Mouse (Mus musculus) T-cell, adult 2 months (primary cell): ENCODE measurements around the gene Fpr1.
"Not testable (repeated sequence)": the region's sequence is repeated elsewhere in the genome, so short reads cannot be mapped to it uniquely, and the experiment has no call there.

Source experiments
- DNase-seq: peaks from one replicate; pipeline ENCODE4 v3.0.0; 2022; ENCODE audit warnings: low spot score

The Fpr1 gene

DNA sequence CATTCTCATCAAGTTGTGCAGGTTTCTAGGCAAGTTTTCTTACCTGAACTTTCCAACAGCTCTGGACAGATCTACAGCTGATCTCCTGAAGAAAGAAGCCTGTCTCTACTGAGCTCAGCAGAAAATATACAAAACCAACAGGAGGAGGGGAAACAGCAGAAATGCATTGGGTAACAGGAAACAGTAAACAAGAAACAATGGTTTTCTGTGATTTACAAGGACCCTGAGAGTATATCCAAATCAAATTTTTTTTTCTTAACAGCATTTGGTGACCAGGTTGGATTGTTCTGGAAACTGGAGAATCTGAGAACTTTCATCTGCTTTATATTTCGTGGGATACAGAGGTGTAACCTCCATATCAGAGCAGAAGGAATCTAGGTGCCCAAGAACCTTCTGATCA, at the start of gene Fpr1:
TSS of gene Fpr1 (minus strand) at position 101 of the 400 bp plus-strand sequence.
- DNase-seq: no peak

DNA sequence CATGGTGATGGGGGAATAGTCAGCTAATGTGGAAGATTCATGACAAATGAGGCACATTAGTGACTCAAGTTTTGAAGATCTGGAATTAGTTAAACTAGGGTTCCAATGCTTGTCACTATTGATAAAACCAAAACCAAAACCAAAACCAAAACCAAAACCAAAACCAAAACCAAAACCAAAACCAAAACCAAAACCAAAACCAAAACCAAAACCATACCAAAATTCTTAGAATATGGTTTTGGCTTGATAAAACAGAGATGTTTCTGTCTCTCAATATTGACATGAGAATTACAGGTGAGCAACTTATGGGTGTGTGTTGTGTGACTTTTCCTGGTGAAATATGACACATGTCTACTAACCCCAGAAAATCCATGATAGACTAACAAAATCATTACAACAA, 34.0 kb upstream of the Fpr1 start:
- DNase-seq: no peak

DNA sequence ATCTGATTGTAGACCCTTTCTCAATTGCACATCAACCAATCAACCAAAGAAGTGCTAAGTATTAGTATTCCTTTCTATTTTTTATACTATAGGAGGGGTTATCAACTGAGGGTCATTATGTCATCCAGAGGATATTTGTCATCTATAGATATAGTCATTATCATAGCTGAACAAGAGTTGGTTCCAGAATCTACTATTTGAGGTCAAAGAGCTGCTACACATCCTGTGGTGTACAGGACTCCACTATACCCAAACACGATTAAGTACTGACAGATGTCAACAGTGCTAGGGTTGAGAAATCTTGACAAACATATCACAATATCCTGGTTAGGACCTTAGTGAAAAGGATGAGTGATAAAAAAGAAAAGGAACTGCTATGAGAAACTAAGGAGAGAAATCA, 33.6 kb upstream of the Fpr1 start:
- DNase-seq: no peak

DNA sequence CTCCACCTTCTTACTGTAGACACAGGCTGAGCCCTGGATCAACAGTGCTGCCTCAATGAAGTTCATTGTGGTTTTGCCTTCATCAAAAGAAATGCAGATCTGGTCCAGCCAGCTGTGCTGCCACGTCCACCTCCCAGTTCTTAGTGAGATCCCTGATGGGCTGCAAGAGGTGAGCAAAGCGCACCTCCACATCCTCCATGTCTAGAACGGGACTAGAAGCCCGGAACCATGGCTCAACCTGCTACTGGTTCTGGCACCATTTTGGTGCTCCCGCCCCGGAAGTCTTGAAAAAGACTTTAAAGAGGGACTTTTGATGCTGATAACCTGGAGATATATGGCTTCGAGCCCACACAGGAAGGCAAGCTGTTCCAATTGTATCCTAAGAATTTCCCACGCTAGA, 28.9 kb upstream of the Fpr1 start:
- not testable (repeated sequence) for DNase-seq

DNA sequence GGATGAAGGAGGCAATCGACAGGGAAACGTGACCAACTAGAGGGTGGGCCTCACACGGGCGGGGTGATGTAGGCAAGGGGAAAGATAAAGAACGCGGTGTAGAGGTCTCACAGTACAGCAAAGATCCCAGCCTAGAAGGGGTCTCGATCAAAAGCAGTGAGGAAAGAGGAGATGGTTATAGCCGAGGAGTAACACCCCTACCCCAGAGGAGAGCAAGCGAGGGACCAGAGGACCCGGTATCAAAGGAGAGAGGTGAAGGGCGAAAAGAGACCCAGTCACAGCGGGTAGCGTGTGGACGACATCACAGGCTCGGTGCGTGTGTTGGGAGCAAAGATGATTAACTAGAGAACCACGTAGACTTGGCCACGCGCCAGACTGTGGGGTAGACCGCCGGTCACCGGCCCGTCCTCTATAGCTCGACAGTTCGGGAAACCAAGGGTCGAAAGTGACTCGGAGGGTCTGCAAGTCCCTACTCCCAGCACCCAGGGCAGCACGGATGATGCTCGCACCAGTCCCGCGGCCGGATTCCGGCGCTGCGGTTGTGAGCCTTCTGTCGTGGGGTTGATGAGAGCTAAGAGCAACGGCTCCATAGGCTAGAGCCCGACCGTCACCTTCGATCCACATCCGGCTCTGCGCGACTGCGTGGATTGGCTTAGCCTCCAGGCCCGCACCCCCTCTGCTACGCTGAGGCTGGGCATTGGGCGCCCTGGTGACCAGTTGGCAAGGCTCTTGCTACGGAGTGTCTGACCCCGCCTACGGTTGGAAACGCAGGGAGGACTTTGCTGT, 26.1 kb upstream of the Fpr1 start:
- peak; percentile 48 for DNase-seq

DNA sequence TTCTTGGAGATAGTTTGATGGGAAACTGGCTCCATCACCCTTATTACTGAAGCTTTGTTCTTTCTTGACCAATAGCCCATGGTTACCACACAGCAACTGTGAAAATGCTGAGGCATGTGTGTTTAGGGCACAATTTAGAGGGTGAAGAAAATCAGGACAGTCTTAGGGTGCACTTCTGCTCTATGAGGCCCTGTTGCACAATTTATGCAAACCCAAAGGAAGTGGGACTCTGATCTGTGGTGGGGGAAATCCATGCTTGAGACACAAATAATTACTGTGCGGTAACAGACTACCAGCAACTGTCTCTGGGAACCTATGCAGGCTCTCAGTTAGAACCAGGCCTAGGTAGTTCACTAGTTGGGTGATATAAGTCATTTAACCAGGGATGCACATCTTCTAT, 17.0 kb upstream of the Fpr1 start:
- DNase-seq: no peak

DNA sequence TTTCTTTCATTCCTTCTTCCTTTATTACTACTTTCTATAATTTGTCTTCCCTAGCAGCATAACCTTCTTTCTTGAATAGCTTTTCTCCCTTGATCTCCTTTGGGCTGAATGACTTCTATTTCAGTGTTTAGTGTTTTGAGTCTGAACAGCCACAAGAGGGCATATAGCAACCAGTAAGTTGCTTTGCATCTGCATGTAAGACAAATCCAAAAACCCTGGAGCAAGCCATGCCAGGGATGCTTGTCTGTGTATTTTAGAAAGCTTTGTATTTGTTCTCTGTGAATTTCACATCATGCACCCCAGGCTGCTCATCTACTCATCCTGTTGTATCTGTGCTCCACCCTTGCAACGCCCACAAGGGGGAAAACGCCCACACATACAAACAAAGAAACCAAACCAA, 15.5 kb upstream of the Fpr1 start:
- DNase-seq: no peak

DNA sequence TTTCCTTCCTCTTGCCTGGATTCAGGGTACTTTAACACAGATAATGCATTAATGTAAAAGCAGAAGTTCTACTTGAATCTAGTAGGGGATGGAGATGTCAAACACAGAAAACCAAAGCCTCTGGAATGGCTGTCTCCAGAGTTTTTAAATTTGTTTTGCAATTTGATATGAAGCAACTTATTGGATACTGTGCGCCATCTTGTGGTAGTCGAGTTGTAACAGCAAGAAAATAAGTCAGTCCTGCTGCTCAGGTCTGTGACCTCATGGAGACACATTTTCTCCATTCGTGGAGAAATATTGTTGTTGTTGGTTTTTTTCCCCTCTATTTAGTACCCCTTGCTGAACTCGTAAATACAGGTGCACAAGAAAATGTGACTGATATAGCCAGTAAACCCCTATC, 12.3 kb upstream of the Fpr1 start:
- peak; percentile 23 for DNase-seq

DNA sequence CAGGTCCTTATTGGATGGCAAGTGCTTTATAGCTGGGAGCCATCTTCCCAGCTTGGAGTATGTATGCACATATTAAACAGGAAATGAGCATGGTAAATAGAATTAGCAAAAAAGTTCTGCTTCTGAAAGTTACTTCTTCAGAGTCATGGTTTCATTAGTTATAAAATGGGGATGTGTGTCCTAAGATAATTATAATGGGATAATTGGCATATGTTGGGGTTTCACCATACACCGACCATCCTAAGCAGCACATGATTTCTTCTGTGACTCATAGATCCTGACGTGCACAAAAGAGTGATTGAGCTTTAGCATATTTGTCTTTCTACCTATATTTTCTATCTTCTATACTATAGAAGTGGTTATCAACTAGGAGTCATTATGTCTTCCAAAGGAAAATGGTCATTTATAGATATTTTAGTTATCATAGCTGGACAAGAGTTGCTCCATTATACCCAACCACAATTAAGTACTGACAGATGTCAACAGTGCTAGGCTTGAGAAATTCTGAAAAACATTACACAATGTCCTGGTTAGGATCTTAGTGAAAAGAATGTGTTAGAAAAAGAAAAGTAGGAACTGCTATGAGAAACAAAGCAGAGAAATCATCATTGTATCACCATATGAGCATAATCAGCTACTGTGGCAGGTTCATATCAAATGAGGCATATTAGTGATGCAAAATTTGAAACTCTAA, 6.1 kb upstream of the Fpr1 start:
- DNase-seq: no peak

DNA sequence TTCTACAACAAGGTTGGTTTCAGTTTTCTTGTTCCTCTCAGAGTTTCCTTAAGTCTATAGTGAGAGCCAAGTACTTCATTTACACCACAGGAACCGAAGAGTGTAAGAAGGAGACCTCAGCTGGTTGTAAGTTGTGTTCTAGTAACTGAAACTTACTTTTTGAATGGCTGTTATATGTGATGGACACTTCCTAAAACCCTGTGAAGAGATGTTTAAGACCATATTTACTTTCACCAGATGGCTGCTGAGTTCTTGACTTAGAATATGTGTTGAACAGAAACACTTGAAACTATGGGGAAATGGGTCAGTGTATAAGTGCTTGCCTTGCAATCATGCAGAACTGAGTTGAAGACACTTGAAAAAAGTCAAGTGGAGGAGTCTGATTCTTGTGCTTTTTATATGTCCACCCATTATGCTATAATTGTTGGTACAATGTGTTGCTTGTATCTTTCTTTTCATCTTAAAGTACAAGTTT, 4.1 kb upstream of the Fpr1 start, which contains the start of the genes Fpr2 and Fpr3:
TSS of gene Fpr2 (plus strand) at position 51 of the 475 bp plus-strand sequence.
TSS of gene Fpr3 (plus strand) at position 79 of the 475 bp plus-strand sequence.
- no peak for DNase-seq

DNA sequence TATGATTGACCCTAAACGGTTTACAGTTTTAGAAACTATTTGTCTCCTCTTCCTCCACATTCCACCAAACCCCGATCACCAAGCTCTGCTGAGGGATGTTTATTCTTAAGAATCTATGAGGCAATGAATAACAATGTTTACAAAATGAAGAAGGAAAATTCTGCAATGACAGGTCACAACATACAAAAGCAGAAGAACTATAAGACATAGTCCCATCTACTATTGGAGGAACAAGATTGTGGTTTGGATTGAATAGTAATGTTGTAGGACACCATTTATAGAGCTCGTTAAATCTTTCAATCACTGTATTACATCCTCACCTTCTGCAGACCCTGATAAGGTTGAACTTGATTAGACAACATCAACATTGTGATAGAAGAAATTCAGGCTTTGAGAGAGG, 1.1 kb downstream of the Fpr1 start:
- DNase-seq: no peak

DNA sequence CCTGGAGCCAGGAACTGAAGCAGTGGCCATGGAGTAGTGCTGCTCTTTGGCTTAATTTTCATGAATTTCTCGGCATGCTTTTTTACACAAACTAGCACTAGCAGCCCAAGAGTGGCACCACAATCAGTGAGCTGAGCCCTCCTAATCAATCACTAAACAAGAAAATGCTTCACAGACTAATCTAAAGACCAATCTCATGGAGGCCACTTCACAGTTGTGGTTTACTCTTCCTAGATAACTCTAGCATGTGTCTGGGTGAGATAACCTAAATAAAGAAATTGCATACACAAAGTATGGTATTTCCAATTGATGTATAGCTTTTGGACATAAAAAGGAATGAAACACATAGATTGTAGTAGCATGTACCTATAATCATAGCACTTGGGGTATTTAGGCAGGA, 4.4 kb downstream of the Fpr1 start:
- DNase-seq: no peak

DNA sequence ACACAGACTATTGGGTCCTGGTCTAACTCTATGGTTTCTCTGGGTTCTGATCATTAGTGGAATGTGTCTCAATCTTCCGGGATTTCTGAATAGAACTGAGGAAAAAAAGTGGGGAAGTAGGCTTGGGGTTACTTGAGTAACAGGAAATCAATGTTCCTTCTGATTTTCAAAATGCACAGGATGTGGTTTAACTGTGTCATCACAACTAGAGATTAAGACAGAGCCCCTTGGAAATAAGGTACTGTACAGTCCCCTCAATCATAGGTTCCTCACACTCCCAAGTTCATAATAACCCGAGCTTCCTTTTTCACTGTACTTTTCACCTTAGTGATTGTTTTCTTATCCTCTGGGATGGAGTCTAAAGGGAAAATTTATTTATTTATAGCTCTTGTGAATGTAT, 12.0 kb downstream of the Fpr1 start:
- no peak for DNase-seq

DNA sequence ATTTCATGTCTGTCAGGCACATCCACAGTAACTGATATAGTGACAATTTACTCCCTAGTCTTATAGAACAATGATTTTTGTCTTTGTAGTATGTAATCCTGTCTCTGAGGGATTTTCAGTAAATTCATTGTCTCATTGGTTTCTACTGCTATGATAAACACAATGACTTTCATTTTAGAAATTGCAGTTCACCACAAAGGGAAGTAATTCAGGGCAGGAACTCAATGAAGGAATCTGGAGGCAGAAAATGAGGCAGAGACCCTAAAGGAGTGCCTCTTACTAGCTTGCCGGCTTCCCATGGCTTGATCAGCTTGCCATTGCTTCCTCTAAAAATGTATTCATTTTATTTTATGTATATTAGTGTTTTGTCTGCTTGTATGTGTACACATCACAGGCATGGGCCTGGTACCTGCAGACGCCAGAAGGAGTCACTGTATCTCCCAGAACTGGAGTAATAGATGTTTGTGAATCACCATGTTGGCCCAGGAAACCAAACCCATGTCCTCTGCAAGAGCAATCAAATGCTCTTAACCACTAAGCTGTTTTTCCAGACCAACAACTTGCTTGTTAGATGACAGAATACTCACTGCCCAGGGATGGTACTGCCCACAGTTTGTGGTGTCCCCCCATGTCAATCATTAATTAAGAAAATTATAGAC, 12.7 kb downstream of the Fpr1 start:
- no peak for DNase-seq

DNA sequence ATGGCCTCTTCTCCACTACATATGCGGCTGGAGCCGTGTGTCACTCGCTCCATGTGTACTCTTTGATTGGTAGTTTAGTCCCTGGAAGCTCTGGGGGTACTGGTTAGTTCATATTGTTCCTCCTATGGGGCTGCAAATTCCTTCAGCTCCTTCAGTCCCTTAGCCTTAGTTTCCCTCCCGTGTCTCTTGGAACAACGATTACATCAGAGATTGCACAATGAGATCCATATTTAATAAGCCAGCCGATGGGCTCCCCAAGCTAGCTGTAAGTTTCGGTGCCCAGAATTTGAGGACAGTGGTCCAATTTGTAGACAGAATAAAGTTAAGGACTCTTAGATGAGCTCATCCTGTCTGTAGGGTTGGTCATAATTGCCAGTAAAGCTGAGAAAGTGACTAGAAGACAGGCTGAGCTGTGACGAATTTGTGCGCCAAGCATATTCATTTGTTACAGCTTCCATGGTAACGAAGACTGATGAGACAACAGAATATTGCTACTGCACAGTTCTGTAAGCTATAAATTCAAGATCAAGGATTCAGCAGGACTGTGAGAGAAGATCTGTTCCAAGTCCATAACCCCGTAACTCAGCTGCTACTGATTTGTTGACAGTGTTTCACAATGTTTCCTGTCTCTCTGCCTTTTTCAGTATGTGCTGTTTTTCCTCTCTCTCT, 16.8 kb downstream of the Fpr1 start:
- DNase-seq: no peak

DNA sequence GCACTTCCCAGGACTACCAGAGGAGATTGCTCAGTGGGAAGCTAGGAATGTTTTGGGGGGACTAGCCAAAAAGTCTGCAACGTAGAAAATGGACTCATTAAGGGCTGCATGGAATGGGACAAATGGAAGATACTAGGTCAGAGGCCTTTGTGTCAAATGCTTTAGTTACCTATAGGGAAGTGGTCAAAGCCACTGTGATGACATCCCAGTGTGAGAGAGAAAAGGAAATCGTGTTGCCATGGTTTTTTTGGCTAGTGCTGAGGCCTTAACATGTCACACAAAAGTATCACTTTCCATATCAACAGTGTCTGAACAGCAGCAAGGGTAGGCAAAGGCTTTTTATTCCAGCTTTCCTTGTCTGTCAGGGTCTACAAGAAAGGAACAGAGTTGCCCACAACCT, 18.6 kb downstream of the Fpr1 start:
- DNase-seq: no peak

DNA sequence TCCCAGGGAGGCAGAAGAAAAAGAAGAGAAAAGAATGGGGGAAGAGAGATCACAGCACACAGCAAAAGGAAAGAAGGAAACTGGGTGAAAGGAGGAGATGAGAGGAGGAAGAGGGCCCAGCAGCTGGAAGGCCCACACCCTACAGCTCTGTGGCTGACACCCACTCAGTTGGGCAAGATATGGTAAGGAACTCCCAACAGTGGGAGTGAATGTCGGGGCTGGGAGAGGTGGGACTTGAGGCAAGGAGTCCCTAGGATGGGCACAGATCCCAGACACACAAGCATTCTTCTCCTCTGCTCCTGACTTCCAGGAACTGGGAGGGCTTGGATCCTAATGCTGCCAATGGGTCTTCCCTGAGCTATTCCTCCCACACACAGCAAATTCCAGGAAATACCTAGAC, 21.4 kb downstream of the Fpr1 start:
- DNase-seq: no peak

DNA sequence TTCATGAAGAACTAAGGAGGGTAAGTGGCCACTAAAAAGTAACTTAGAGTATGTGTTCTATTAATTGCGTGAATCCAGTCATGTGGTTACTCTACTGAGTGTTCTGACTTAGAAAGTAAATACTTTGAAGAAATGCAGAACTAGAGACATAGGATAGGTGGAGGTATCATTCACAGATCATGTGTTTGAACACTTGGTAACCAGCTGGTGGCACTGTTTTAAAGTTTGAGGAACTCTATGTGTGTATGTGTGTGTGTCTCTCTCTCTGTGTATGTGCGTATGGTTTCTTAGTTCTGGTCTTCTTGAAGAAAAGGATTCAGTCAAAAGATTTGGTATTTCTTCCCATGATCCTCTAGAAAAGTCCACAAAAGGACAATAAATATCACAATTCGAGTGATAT, 23.6 kb downstream of the Fpr1 start:
- DNase-seq: no peak

DNA sequence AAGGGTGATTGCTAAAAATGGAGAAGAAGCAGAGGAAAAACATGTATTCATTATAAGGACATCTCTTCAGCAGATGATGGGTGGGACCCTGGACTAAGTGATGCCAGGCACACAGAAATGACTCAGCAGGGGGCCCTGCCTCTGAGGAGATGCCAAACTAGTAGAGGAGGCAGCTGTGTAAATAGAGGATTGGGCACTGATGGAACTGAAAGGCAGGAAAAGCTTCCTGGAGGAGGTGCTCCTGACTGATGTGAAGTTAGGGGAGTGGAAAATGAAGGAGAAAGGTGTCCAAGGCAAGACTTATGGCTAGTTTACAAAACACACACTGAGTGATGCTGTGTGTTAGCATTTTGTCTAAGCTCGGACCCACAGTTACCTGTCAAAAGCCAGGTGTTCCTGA, 26.3 kb downstream of the Fpr1 start:
- no peak for DNase-seq

DNA sequence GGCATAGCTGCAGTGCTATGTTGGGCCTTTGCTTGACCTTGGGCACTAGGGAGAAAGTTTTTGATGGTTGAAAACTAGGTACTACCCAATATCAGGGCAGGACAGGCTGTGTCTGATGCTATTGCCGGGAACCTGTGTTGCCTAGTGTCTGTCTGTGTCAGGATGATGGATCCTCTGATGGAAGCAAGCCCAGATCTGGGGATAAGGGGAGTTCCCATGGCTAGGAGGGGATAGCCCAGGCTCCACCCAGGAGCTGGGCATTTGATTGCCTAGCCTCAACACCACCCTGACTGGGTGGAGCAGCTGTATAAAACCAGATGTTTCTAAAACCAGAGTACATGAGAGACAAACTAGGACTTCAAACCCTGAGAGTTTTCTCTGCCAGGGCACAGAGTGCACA, 27.1 kb downstream of the Fpr1 start:
- no peak for DNase-seq

DNA sequence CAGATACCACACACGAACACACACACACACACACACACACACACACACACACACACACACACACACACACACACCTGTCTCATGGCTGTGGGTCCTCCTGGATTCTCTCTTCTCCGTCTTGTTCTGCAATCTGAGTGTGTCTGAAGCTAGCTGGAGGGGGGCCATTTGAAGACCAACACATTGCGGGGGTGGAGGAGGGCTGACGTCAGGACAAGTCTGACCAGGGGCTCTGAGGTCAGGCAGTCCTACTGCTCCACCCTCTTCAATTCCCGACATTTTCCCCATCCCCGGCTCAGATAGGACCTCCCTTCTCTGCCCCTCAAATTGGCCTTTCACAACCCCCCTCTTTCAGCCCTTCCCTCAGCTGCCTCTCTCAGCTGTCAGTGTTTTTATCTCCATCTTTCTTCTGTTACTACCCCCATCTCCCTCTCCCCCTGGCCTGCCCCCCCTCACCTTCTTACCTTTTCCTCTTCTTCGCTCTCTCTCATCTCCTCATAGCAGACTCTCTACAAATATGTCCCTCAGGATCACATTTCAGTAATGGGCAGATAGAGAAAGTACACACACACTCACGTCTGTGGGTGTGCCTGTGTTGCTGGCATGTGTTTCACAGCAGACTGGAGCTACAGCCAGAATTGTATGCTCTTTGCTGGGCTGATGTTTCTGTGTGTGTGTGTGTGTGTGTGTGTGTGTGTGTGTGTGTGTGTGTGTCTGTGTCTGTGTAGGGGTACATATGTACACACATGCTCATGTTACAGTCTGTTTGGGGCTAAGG, 28.5 kb downstream of the Fpr1 start, which contains the start of gene Has1:
TSS of gene Has1 (minus strand) at position 142 of the 775 bp plus-strand sequence.
- DNase-seq: no peak
